13 mouse cellular contexts compared by ENCODE assay signal in genomic region chr3:142619606-142620005, GRCm38 (mm10). TPM values are rescaled to one million over a fixed set of nuclear protein-coding genes. Genes with fewer than 3 reads are reported as not detected.
DNase-seq lines count a peak whose midpoint lies in the region; ATAC-seq and TF ChIP-seq lines count a peak whose summit lies in the region.
"Had no signal": no experiment of that assay in that cellular context is flagged by ENCODE, and none has a peak within 500 bp of the region (broad histone marks: within the 10 kb centered on the region; RNA-seq: fewer than 3 reads in every experiment).

No protein-coding gene starts in this region.

- TF ChIP-seq POLR2A in small intestine, adult 2 months (IDR thresholded peaks at IDR 0.05; ENCODE audit: low read depth, low read length): no peak
- no peak for TF ChIP-seq POLR2A in cerebellum, adult 2 months (IDR thresholded peaks at IDR 0.05; ENCODE audit: borderline replicate concordance, insufficient read depth, low read length)

- DNase-seq in adrenal gland, postnatal 10 days: peak; percentile 17
- DNase-seq in adrenal gland, adult 18-20 months (ENCODE audit: low spot score in 2 of 2): no peak
- no peak for DNase-seq in liver, postnatal 0 days
- no peak for DNase-seq in liver, embryonic 11.5 days (ENCODE audit: low spot score)
- DNase-seq in cerebellum, adult 2 months: no peak
- no peak for DNase-seq in spleen, postnatal 4 days (ENCODE audit: low spot score in 2 of 2)
- DNase-seq: cerebellum, adult 18-20 months had no signal

- no peaks in the 10 kb centered on the region for H3K9me3 ChIP-seq in liver, postnatal 0 days (ENCODE audit: low read length)
- H3K9me3 ChIP-seq in liver, embryonic 11.5 days (ENCODE audit: control insufficient read depth, low read length): no peaks in the 10 kb centered on the region
- H3K9me3 ChIP-seq: liver, embryonic 15.5 days had no signal

- no peaks in the 10 kb centered on the region for H3K27me3 ChIP-seq in liver, postnatal 0 days (ENCODE audit: insufficient read depth, low read length)
- H3K27me3 ChIP-seq in liver, embryonic 11.5 days (replicated peaks; ENCODE audit: control insufficient read depth, insufficient read depth, low read length): no peaks in the 10 kb centered on the region
- H3K27me3 ChIP-seq in small intestine, adult 2 months (ENCODE audit: control insufficient read depth, insufficient read depth, low read length): peaks cover 4% of the 10 kb centered on the region; the same call in 1 of the 2 replicates
- no peaks in the 10 kb centered on the region for H3K27me3 ChIP-seq in cerebellum, adult 2 months (ENCODE audit: control insufficient read depth, insufficient read depth, low read length)
- H3K27me3 ChIP-seq: liver, embryonic 15.5 days had no signal

- peaks cover 7% of the 10 kb centered on the region; the same call in 1 of the 2 replicates for H3K4me1 ChIP-seq in liver, postnatal 0 days (ENCODE audit: insufficient read depth)
- no peaks in the 10 kb centered on the region; the same call in 1 of the 2 replicates for H3K4me1 ChIP-seq in liver, embryonic 11.5 days (replicated peaks; ENCODE audit: control insufficient read depth, insufficient read depth, low read length)
- H3K4me1 ChIP-seq in small intestine, adult 2 months (ENCODE audit: control insufficient read depth, insufficient read depth, insufficient read length, low read length): no peaks in the 10 kb centered on the region
- no peaks in the 10 kb centered on the region for H3K4me1 ChIP-seq in cerebellum, adult 2 months (ENCODE audit: control insufficient read depth, insufficient read depth, low read length)
- H3K4me1 ChIP-seq: liver, embryonic 15.5 days had no signal

- H3K4me2 ChIP-seq in liver, postnatal 0 days (ENCODE audit: low read depth, low read length): peak overlapping the region; percentile 71; the same call in 1 of the 2 replicates
- H3K4me2 ChIP-seq in liver, embryonic 11.5 days: no peak overlapping the region

- WGBS in liver, postnatal 0 days (ENCODE audit: insufficient replicate concordance): 46% methylated on average over 1 of the region's 1 CpGs
- WGBS in liver, embryonic 11.5 days: 54% methylated on average over 1 of the region's 1 CpGs
- 45% methylated on average over 1 of the region's 1 CpGs for WGBS in small intestine, adult 2 months
- 25% methylated on average over 1 of the region's 1 CpGs for WGBS in cerebellum, adult 2 months

- no peaks in the 10 kb centered on the region for H3K36me3 ChIP-seq in liver, postnatal 0 days (replicated peaks; ENCODE audit: insufficient read depth, low read length)
- no peaks in the 10 kb centered on the region for H3K36me3 ChIP-seq in liver, embryonic 11.5 days (ENCODE audit: control insufficient read depth, insufficient read depth, low read length)
- no peaks in the 10 kb centered on the region for H3K36me3 ChIP-seq in small intestine, adult 2 months (ENCODE audit: control insufficient read depth, insufficient read depth, low read length)
- H3K36me3 ChIP-seq: liver, embryonic 15.5 days had no signal

- peak; percentile 38 for ATAC-seq in liver, postnatal 0 days
- no peak for ATAC-seq in liver, embryonic 11.5 days (replicated peaks; ENCODE audit: low FRiP score)
- peak; percentile 63 for ATAC-seq in inflammation-experienced regulatory T-cells, adult 6 months

- H3K4me3 ChIP-seq in liver, postnatal 0 days (ENCODE audit: low read depth, low read length): peak overlapping the region; percentile 51; the same call in 1 of the 2 replicates
- no peak overlapping the region for H3K4me3 ChIP-seq in liver, embryonic 11.5 days (ENCODE audit: low read depth, low read length)
- H3K4me3 ChIP-seq in small intestine, adult 2 months (ENCODE audit: low read depth, low read length): no peak overlapping the region
- no peak overlapping the region for H3K4me3 ChIP-seq in cerebellum, adult 2 months (replicated peaks; ENCODE audit: insufficient read depth, low read depth, low read length)

- no peak overlapping the region for H3K27ac ChIP-seq in liver, postnatal 0 days (ENCODE audit: low read depth)
- no peak overlapping the region for H3K27ac ChIP-seq in liver, embryonic 11.5 days (ENCODE audit: low read depth, low read length)
- peak overlapping the region; percentile 22; the same call in 1 of the 2 replicates for H3K27ac ChIP-seq in small intestine, adult 2 months (ENCODE audit: insufficient read depth, low read depth, low read length)
- no peak overlapping the region for H3K27ac ChIP-seq in cerebellum, adult 2 months (ENCODE audit: insufficient read depth, low read length)

- no peak for TF ChIP-seq CTCF in liver, postnatal 0 days (IDR thresholded peaks at IDR 0.05; ENCODE audit: low read depth)
- TF ChIP-seq CTCF in small intestine, adult 2 months (IDR thresholded peaks at IDR 0.05; ENCODE audit: extremely low read depth, insufficient read length, insufficient replicate concordance, low read depth, low read length): no peak
- no peak for TF ChIP-seq CTCF in cerebellum, adult 2 months (IDR thresholded peaks at IDR 0.05; ENCODE audit: borderline replicate concordance, insufficient read depth, low read depth, low read length)

- H3K9ac ChIP-seq in liver, postnatal 0 days (replicated peaks): no peak overlapping the region
- H3K9ac ChIP-seq in liver, embryonic 11.5 days (ENCODE audit: low read depth, low read length): no peak overlapping the region
- H3K9ac ChIP-seq: liver, embryonic 15.5 days had no signal

- no peak for TF ChIP-seq EP300 in liver, postnatal 0 days (IDR thresholded peaks at IDR 0.05; ENCODE audit: low read depth)

RNA-seq across cellular contexts. Expression of gene Gbp2, which starts 0.8 kb away (rescaled TPM):
- total RNA-seq in adrenal gland, postnatal 10 days (2021): 10 to 100 TPM; 10.9 to 13.6 TPM
- total RNA-seq in adrenal gland, adult 18-20 months (2021): 10 to 100 TPM; 16.5 to 24.6 TPM
- 3.1 and 3.8 TPM in 2 replicates for polyA plus RNA-seq in liver, postnatal 0 days (2015; fragmentation: Nextera tagmentation; extraction: Ambion mirVana)
- polyA plus RNA-seq in liver, embryonic 11.5 days (2014; fragmentation: Nextera tagmentation; extraction: Ambion mirVana): 2.1 and 2.4 TPM in 2 replicates
- 100 to 1,000 TPM; 114 to 125 (median 118) TPM for polyA plus RNA-seq in inflammation-experienced regulatory T-cells, adult 6 months (2017; shearing (Covaris generic))
- 3.1 and 6.8 TPM in 2 replicates for polyA plus RNA-seq in small intestine, adult 2 months (2012; rRNA removed)
- 2.5 and 3.3 TPM in 2 replicates for polyA plus RNA-seq in cerebellum, adult 2 months (2012; rRNA removed)

RNA-seq across cellular contexts. Expression of gene Gbp2b, which starts 25.0 kb away (rescaled TPM):
- total RNA-seq in adrenal gland, postnatal 10 days (2021): under 1 TPM; 0.36 to 0.58 TPM
- 1 to 10 TPM in 1 of 2 experiments, under 1 TPM in 1; 0.43 to 1.0 TPM for total RNA-seq in adrenal gland, adult 18-20 months (2021)
- polyA plus RNA-seq in liver, postnatal 0 days (2015; fragmentation: Nextera tagmentation; extraction: Ambion mirVana): 0.05 TPM in 1 of 2 replicates, not detected in the other
- polyA plus RNA-seq in liver, embryonic 11.5 days (2014; fragmentation: Nextera tagmentation; extraction: Ambion mirVana): not detected in 2 replicates
- polyA plus RNA-seq in inflammation-experienced regulatory T-cells, adult 6 months (2017; shearing (Covaris generic)): 10 to 100 TPM in 2 of 3 experiments, under 1 TPM in 1; 0.68 to 84.0 (median 22.4) TPM
- 0.56 and 0.89 TPM in 2 replicates for polyA plus RNA-seq in small intestine, adult 2 months (2012; rRNA removed)
- polyA plus RNA-seq in cerebellum, adult 2 months (2012; rRNA removed): not detected in 2 replicates
- total RNA-seq: left cerebral cortex, adult 8-10 months had no signal
- polyA plus RNA-seq: hindbrain, embryonic 11.5 days; kidney, embryonic 14.5 days had no signal

RNA-seq across cellular contexts. Expression of gene Gbp3, which starts 59.8 kb away (rescaled TPM):
- total RNA-seq in adrenal gland, postnatal 10 days (2021): 10 to 100 TPM; 11.8 to 15.4 TPM
- 10 to 100 TPM in 1 of 2 experiments, 1 to 10 TPM in 1; 9.4 to 16.9 TPM for total RNA-seq in adrenal gland, adult 18-20 months (2021)
- polyA plus RNA-seq in liver, postnatal 0 days (2015; fragmentation: Nextera tagmentation; extraction: Ambion mirVana): 3.6 and 4.0 TPM in 2 replicates
- polyA plus RNA-seq in liver, embryonic 11.5 days (2014; fragmentation: Nextera tagmentation; extraction: Ambion mirVana): 0.58 and 0.90 TPM in 2 replicates
- polyA plus RNA-seq in inflammation-experienced regulatory T-cells, adult 6 months (2017; shearing (Covaris generic)): 100 to 1,000 TPM in 1 of 3 experiments, 10 to 100 TPM in 2; 71.3 to 113 (median 80.8) TPM
- polyA plus RNA-seq in small intestine, adult 2 months (2012; rRNA removed): 7.2 and 13.8 TPM in 2 replicates
- 5.4 and 8.5 TPM in 2 replicates for polyA plus RNA-seq in cerebellum, adult 2 months (2012; rRNA removed)

Comparison
In these comparisons a context has a peak if more than half of its experiments do, and no peak if none do; other contexts are left out.
1. RNA of gene Gbp2, which starts 0.8 kb away (polyA plus RNA-seq): 114 to 125 TPM in inflammation-experienced regulatory T-cells, adult 6 months; 3.1 to 6.8 TPM in small intestine, adult 2 months, 2.5 to 3.3 TPM in cerebellum, adult 2 months, 3.1 to 3.8 TPM in liver, postnatal 0 days and 2.1 to 2.4 TPM in liver, embryonic 11.5 days; every median in the first group is over 10 times any median in the second.